Mouse (Mus musculus) heart, embryonic 12.5 days (tissue): ENCODE data around the gene Samd8. TPM values are rescaled to one million over a fixed set of nuclear protein-coding genes. Genes with fewer than 3 reads are reported as not detected.

Experiments used
- ATAC-seq: fragments of 200-750 bp; cut with Nextera tagmentation; 2 replicates; pipeline ENCODE4 v1.8.0; 2017; ENCODE audit warnings: moderate TSS enrichment, moderate library complexity; ENCODE audit not compliant: insufficient number of reproducible peaks, low FRiP score
- H3K27ac ChIP-seq: fragments of 300-500 bp; sonication (generic); 2 replicates; pipeline ENCODE4 v1.5.1; 2016; ENCODE audit warnings: mild to moderate bottlenecking, moderate library complexity; ENCODE audit not compliant: poor library complexity, severe bottlenecking
- H3K27me3 ChIP-seq: fragments of 300-500 bp; sonication (generic); replicated peaks from 2 replicates; pipeline ENCODE4 v1.6.1; 2016; ENCODE audit warnings: mild to moderate bottlenecking, moderate library complexity
- H3K36me3 ChIP-seq: fragments of 300-500 bp; sonication (generic); 2 replicates; pipeline ENCODE4 v1.6.1; 2016; ENCODE audit warnings: mild to moderate bottlenecking, moderate library complexity
- H3K4me1 ChIP-seq: fragments of 300-500 bp; sonication (generic); replicated peaks from 2 replicates; pipeline ENCODE4 v1.6.1; 2016; ENCODE audit warnings: mild to moderate bottlenecking
- H3K4me2 ChIP-seq: fragments of 300-500 bp; sonication (generic); 2 replicates; pipeline ENCODE4 v1.6.1; 2016; ENCODE audit warnings: mild to moderate bottlenecking, moderate library complexity
- H3K4me3 ChIP-seq: fragments of 300-500 bp; sonication (generic); 2 replicates; pipeline ENCODE4 v1.5.1; 2016; ENCODE audit warnings: mild to moderate bottlenecking
- H3K9ac ChIP-seq: fragments of 300-500 bp; sonication (generic); 2 replicates; pipeline ENCODE4 v1.6.1; 2016; ENCODE audit warnings: mild to moderate bottlenecking, moderate library complexity
- H3K9me3 ChIP-seq: fragments of 300-500 bp; sonication (generic); replicated peaks from 2 replicates; pipeline ENCODE4 v1.6.1; 2016; ENCODE audit warnings: mild to moderate bottlenecking, moderate library complexity
- WGBS: fragments of 180-500 bp; shearing (Covaris S2); methylation state at CpG from one replicate; pipeline ENCODE4 v1.1.7; 2016; 5-methylcytosine and 5-hydroxymethylcytosine counted together
- polyA plus RNA-seq: library from polyadenylated mRNA; unstranded; fragments of >200 nt; fragmentation: Nextera tagmentation; extraction: Ambion mirVana; gene quantifications from 2 replicates; pipeline ENCODE4 v1.2.1, GENCODE M21; 2016

Samd8 gene
- polyA plus RNA-seq, result 11.6 and 11.7 TPM in 2 replicates

DNA sequence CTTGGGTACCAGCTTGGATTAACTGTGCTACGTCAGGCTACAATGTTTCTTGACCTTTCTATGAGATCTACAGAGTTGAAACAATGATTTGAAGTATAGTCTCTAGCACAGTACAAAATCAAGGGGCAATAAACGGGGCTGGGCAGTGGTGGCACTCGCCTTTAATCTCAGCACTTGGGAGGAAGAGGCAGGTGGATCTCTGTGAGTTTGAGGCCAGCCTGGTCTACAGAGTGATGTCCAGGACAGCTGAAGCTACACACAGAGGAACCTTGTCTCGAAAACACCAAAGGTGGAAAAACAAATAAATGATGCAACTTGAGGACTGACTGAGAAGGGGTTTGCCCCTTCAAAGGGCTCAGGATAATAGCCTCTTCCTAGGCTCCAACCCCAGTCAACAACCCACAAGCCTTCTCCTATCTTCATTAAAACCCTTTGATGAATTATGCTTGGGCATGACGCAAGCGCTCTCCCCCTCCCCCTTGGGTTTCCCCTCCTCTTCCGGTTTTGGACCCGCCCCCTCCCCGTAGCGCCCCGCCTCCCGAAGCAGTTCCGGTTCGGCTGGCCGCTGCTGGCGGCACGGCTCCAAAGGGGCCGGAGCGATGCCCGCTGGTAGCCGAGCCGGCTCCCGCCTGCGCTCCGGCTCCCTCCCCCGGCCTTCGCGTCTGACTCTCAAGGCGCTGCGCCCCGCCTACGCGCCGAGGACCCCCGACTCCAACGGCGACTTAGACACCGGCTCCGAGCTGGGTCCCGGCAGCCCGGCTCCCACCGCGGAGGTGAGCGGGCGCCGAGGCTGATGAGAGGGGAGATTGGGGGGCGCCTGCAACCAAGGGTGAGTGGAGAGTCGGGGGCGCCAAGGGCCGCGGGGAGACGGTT is at the start of gene Samd8:
Gene Samd8 (plus strand): TSS at position 524 of the 873 bp plus-strand sequence.
- Histone ChIP-seq H3K36me3 (no peaks in the 10 kb centered on the region), H3K27ac (peak within 1 kb of the TSS; percentile 87), H3K4me1 (peaks cover 13% of the 10 kb centered on the region), H3K27me3 (no peaks in the 10 kb centered on the region), H3K9me3 (no peaks in the 10 kb centered on the region), H3K4me3 (peak within 1 kb of the TSS; percentile 91), H3K9ac (peak within 1 kb of the TSS; percentile 92), H3K4me2 (peak within 1 kb of the TSS; percentile 71)
- 6% methylated on average over 52 of the region's 52 CpGs for WGBS
- ATAC-seq, result peak; percentile 89

GRCm38 (mm10) chr14:21702691-21703090 is 47.6 kb upstream of the Samd8 start:
- peak overlapping the region; percentile 50; the same call in 1 of the 2 replicates for H3K27ac ChIP-seq
- peaks cover 30% of the 10 kb centered on the region for H3K4me1 ChIP-seq
- ATAC-seq, result 0 out of 2 replicates have a peak, but pooled peaks have one; percentile 33
- H3K4me3 ChIP-seq, result no peak overlapping the region
- H3K9ac ChIP-seq, result no peak overlapping the region
- H3K9me3 ChIP-seq, result no peaks in the 10 kb centered on the region
- H3K27me3 ChIP-seq, result no peaks in the 10 kb centered on the region
- peak overlapping the region; percentile 1; the same call in 1 of the 2 replicates for H3K4me2 ChIP-seq
- H3K36me3 ChIP-seq, result no peaks in the 10 kb centered on the region
- 51% methylated on average over 8 of the region's 8 CpGs for WGBS

- ATAC-seq, result peak; percentile 82
- H3K27ac ChIP-seq, result peak overlapping the region; percentile 50; the same call in 1 of the 2 replicates
- WGBS, result 13% methylated on average over 5 of the region's 5 CpGs
- H3K4me2 ChIP-seq, result peak overlapping the region; percentile 1; the same call in 1 of the 2 replicates
- H3K4me3 ChIP-seq, result no peak overlapping the region
- H3K9ac ChIP-seq, result no peak overlapping the region
- no peaks in the 10 kb centered on the region for H3K27me3 ChIP-seq
- peaks cover 30% of the 10 kb centered on the region for H3K4me1 ChIP-seq
- H3K9me3 ChIP-seq, result no peaks in the 10 kb centered on the region
- no peaks in the 10 kb centered on the region for H3K36me3 ChIP-seq
These were observed 47.1 kb upstream of the Samd8 start for GRCm38 (mm10) chr14:21703255-21703654.

GRCm38 (mm10) chr14:21705462-21705861 is 44.9 kb upstream of the Samd8 start:
- H3K27ac ChIP-seq, result no peak overlapping the region
- H3K36me3 ChIP-seq, result no peaks in the 10 kb centered on the region
- H3K9me3 ChIP-seq, result no peaks in the 10 kb centered on the region
- no peak overlapping the region for H3K4me2 ChIP-seq
- H3K4me1 ChIP-seq, result peaks cover 42% of the 10 kb centered on the region
- no peak overlapping the region for H3K4me3 ChIP-seq
- H3K27me3 ChIP-seq, result no peaks in the 10 kb centered on the region
- H3K9ac ChIP-seq, result no peak overlapping the region
- ATAC-seq, result no peak
- WGBS, result 85% methylated on average over 2 of the region's 2 CpGs

GRCm38 (mm10) chr14:21706759-21707571 is 43.4 kb upstream of the Samd8 start:
- Histone ChIP-seq H3K27me3 (no peaks in the 10 kb centered on the region), H3K27ac (peak overlapping the region; percentile 63), H3K4me2 (no peak overlapping the region), H3K9me3 (no peaks in the 10 kb centered on the region), H3K36me3 (no peaks in the 10 kb centered on the region), H3K4me1 (peaks cover 42% of the 10 kb centered on the region), H3K9ac (no peak overlapping the region), H3K4me3 (no peak overlapping the region)
- WGBS, result 46% methylated on average over 12 of the region's 12 CpGs
- peak; percentile 47 for ATAC-seq

DNA sequence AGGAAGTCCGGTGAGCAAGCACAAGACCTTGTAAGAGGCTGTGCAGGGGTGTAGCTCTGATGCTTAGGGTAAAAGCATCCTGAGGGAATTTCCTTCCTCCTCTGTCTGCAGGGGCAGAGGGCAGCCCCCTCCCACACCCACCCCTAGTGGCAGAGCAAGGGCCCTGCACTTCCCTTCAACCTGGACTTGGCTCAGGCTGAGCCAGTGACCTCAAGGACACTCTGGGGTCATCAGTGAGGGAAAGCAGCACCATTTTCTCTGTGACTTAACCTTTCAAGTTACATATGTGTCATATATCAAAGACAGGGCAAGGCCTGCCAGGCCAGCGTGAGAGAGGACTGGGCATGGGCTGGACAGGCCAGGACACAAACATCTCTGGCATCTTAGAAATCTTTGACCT is 40.8 kb upstream of the Samd8 start:
- no peak overlapping the region for H3K9ac ChIP-seq
- peaks cover 30% of the 10 kb centered on the region for H3K4me1 ChIP-seq
- no peaks in the 10 kb centered on the region for H3K27me3 ChIP-seq
- H3K27ac ChIP-seq, result no peak overlapping the region; the same call in 1 of the 2 replicates
- no peak overlapping the region for H3K4me3 ChIP-seq
- no peak overlapping the region for H3K4me2 ChIP-seq
- H3K36me3 ChIP-seq, result no peaks in the 10 kb centered on the region
- 58% methylated on average over 2 of the region's 2 CpGs for WGBS
- no peaks in the 10 kb centered on the region for H3K9me3 ChIP-seq
- no peak for ATAC-seq

DNA sequence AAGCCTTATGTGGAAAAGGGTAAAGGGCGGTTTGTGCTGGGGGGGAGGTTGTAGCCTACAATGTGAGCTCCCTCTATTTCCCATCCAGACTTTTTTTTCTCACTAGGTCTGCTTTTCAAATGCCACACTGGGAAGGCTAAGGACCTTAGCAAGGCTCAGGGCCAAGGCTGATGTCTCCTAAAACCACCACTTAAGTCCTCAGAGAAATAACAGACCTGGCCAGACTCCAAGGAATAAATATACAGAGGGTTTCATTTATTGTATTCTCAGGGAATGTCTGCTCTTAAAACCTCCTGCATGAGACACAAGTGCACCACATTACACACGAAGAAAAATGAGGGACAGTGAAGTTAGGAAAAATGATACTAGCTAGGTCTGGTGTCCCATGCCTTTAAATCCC is 39.1 kb upstream of the Samd8 start:
- H3K27ac ChIP-seq, result no peak overlapping the region
- no peak overlapping the region for H3K4me3 ChIP-seq
- H3K36me3 ChIP-seq, result no peaks in the 10 kb centered on the region
- no peak overlapping the region for H3K4me2 ChIP-seq
- ATAC-seq, result no peak
- no peaks in the 10 kb centered on the region for H3K27me3 ChIP-seq
- 75% methylated on average over 2 of the region's 2 CpGs for WGBS
- no peak overlapping the region for H3K9ac ChIP-seq
- H3K9me3 ChIP-seq, result no peaks in the 10 kb centered on the region
- H3K4me1 ChIP-seq, result peaks cover 30% of the 10 kb centered on the region

- WGBS, result 53% methylated on average over 5 of the region's 5 CpGs
- no peak for ATAC-seq
These were observed 35.8 kb upstream of the Samd8 start, which contains the start of gene Dupd1 for GRCm38 (mm10) chr14:21714486-21714885. Gene Dupd1, minus strand, starts transcription at chr14:21714576.

GRCm38 (mm10) chr14:21719646-21720383 is 30.5 kb upstream of the Samd8 start:
- 11% methylated on average over 17 of the region's 17 CpGs for WGBS
- Histone ChIP-seq H3K9me3 (peaks cover 11% of the 10 kb centered on the region), H3K9ac (no peak overlapping the region), H3K4me3 (no peak overlapping the region), H3K4me2 (peak overlapping the region; percentile 48), H3K36me3 (no peaks in the 10 kb centered on the region), H3K27me3 (no peaks in the 10 kb centered on the region), H3K4me1 (peaks cover 25% of the 10 kb centered on the region), H3K27ac (peak overlapping the region; percentile 69)
- ATAC-seq, result peak; percentile 9; the same call in 1 of the 2 replicates

More at GRCm38 (mm10) chr14:21714486-21714885, 35.8 kb upstream of the Samd8 start, which contains the start of gene Dupd1:
- H3K9ac ChIP-seq, result no peak within 1 kb of the TSS
- peaks cover 18% of the 10 kb centered on the region for H3K4me1 ChIP-seq
- no peaks in the 10 kb centered on the region for H3K9me3 ChIP-seq
- H3K27ac ChIP-seq, result no peak within 1 kb of the TSS
- H3K4me3 ChIP-seq, result no peak within 1 kb of the TSS
- H3K4me2 ChIP-seq, result no peak within 1 kb of the TSS
- no peaks in the 10 kb centered on the region for H3K27me3 ChIP-seq
- no peaks in the 10 kb centered on the region for H3K36me3 ChIP-seq

- H3K27ac ChIP-seq, result peak overlapping the region; percentile 32
- H3K27me3 ChIP-seq, result no peaks in the 10 kb centered on the region
- no peak overlapping the region for H3K4me3 ChIP-seq
- 41% methylated on average over 4 of the region's 4 CpGs for WGBS
- ATAC-seq, result peak; percentile 66
- H3K9me3 ChIP-seq, result peaks cover 11% of the 10 kb centered on the region
- H3K4me2 ChIP-seq, result no peak overlapping the region
- no peak overlapping the region for H3K9ac ChIP-seq
- no peaks in the 10 kb centered on the region for H3K36me3 ChIP-seq
- peaks cover 33% of the 10 kb centered on the region for H3K4me1 ChIP-seq
These were observed 29.7 kb upstream of the Samd8 start for GRCm38 (mm10) chr14:21720430-21721205.
